Mouse (Mus musculus): ENCODE measurements at regions not wholly inside any gene's neighbourhood (a gene's known extent, or its start where the extent isn't known, plus 50 kb on each side); places are given as distances from the start of the nearest gene placed in this dataset.

DNA sequence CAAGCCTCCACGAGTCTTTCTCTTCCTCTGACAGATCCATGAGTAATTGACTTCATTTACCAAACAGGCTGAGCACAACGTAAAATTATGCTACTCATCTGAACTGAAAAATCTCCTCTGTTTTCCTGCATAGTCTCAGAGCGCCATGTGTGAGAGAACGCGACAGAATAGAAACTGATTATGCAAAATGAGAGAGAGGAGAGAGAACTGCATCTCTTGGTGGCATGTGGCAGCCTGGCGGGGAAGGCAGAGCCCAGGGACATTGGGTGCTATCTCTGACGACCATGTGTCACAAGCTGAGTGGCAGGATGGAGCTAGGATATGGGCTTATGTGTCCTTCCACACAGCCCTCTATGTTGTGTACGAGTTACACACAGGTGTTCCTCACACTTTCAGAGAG, 131.6 kb upstream of the Atxn1 start:
- Histone ChIP-seq H3K4me2 (replicated peaks; ENCODE audit: low read depth, low read length) (no peak overlapping the region), H3K27ac (ENCODE audit: low read depth, low read length) (no peak overlapping the region)
- ATAC-seq (ENCODE audit: low FRiP score, low TSS enrichment) = no peak

DNA sequence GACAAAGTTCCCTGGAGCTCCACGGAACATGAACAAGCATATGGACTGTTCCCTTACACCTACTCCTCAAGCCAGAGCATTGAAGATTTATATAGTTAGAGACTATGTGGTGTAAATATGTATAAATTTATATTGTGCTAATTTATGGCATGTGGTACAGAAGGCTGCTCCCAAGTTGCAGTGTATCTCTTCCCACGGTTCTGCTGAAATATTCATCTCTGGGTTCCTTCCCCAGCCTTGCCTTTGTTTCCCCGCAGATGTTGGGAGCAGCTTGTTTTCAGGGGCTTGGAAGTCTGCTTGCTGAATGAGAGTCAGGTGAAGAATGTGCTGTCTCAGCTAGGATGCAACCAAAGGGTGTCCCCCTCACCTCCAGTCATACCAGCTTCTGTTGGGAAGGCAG, 128.0 kb upstream of the Atxn1 start:
- no peaks in the 10 kb centered on the region for H3K27me3 ChIP-seq (ENCODE audit: control insufficient read depth, insufficient read depth, low read length)
- H3K9ac ChIP-seq (ENCODE audit: low read depth, low read length) = no peak overlapping the region
- WGBS = 78% methylated on average over 3 of the region's 3 CpGs
- no peak for ATAC-seq (ENCODE audit: low FRiP score, low TSS enrichment)
- no peaks in the 10 kb centered on the region for H3K9me3 ChIP-seq (ENCODE audit: control insufficient read depth, low read length)
- no peaks in the 10 kb centered on the region for H3K4me1 ChIP-seq (ENCODE audit: control insufficient read depth, insufficient read depth, low read length)
- no peaks in the 10 kb centered on the region for H3K36me3 ChIP-seq (ENCODE audit: control insufficient read depth, insufficient read depth, low read length)
- H3K4me3 ChIP-seq (ENCODE audit: low read length) = no peak overlapping the region
- H3K27ac ChIP-seq (ENCODE audit: low read depth, low read length) = no peak overlapping the region
- H3K4me2 ChIP-seq (replicated peaks; ENCODE audit: low read depth, low read length) = no peak overlapping the region

More for the DNA sequence above, 131.6 kb upstream of the Atxn1 start:
- no peak overlapping the region for H3K4me3 ChIP-seq (ENCODE audit: low read length)
- H3K36me3 ChIP-seq (ENCODE audit: control insufficient read depth, insufficient read depth, low read length) = no peaks in the 10 kb centered on the region
- H3K9ac ChIP-seq (ENCODE audit: low read depth, low read length) = no peak overlapping the region
- WGBS = 76% methylated on average over 8 of the region's 8 CpGs
- no peaks in the 10 kb centered on the region for H3K9me3 ChIP-seq (ENCODE audit: control insufficient read depth, low read length)
- no peaks in the 10 kb centered on the region for H3K4me1 ChIP-seq (ENCODE audit: control insufficient read depth, insufficient read depth, low read length)
- no peaks in the 10 kb centered on the region for H3K27me3 ChIP-seq (ENCODE audit: control insufficient read depth, insufficient read depth, low read length)

DNA sequence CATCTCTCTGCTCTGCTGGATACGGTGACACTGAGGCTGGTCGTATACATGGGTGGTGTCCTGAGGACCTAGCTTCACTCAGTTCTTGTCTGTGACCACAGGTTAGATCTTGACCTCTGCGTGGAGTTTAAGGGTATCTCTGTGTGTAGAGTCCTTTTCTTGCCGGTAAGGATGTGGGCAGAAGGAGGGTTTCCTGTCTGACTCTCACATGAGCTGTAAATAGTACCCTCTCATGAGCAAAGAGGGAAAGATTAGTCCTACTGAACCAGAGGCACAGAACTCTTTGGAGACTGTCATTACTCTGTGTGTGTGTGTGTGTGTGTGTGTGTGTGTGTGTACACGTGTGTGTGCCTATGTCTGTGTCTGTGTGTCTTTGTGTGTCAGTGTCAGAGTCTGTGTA, 126.3 kb upstream of the Atxn1 start:
- H3K9me3 ChIP-seq (ENCODE audit: control insufficient read depth, low read length) = no peaks in the 10 kb centered on the region

DNA sequence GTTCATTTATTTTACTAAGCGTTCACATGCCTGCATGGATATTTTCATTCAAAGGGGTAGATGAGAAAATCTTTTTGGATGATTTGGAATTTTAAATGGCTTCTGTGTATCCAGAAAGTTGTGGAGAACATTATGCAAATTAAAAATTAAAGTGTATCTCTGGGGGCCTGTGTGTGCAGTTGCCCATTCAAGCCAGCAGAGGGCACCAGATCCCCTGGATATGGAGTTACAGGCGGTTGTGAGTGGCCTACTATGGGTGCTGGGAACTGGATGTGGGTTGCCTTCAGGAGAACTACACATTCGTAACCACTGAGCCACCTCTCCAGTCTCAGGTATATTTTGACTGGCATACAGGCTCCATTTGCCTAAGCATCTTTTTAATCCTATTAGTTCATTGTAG, 123.4 kb upstream of the Atxn1 start:
- Histone ChIP-seq H3K4me2 (replicated peaks; ENCODE audit: low read depth, low read length) (no peak overlapping the region), H3K4me1 (ENCODE audit: control insufficient read depth, insufficient read depth, low read length) (no peaks in the 10 kb centered on the region), H3K4me3 (ENCODE audit: low read length) (no peak overlapping the region), H3K36me3 (ENCODE audit: control insufficient read depth, insufficient read depth, low read length) (no peaks in the 10 kb centered on the region), H3K9ac (ENCODE audit: low read depth, low read length) (no peak overlapping the region), H3K9me3 (ENCODE audit: control insufficient read depth, low read length) (no peaks in the 10 kb centered on the region), H3K27ac (ENCODE audit: low read depth, low read length) (no peak overlapping the region), H3K27me3 (ENCODE audit: control insufficient read depth, insufficient read depth, low read length) (no peaks in the 10 kb centered on the region)
- 87% methylated on average over 3 of the region's 3 CpGs for WGBS
- ATAC-seq (ENCODE audit: low FRiP score, low TSS enrichment) = no peak

More for the DNA sequence above, 126.3 kb upstream of the Atxn1 start:
- Histone ChIP-seq H3K36me3 (ENCODE audit: control insufficient read depth, insufficient read depth, low read length) (no peaks in the 10 kb centered on the region), H3K4me2 (replicated peaks; ENCODE audit: low read depth, low read length) (no peak overlapping the region), H3K4me3 (ENCODE audit: low read length) (no peak overlapping the region), H3K9ac (ENCODE audit: low read depth, low read length) (no peak overlapping the region), H3K4me1 (ENCODE audit: control insufficient read depth, insufficient read depth, low read length) (no peaks in the 10 kb centered on the region), H3K27me3 (ENCODE audit: control insufficient read depth, insufficient read depth, low read length) (no peaks in the 10 kb centered on the region), H3K27ac (ENCODE audit: low read depth, low read length) (no peak overlapping the region)
- WGBS = 79% methylated on average over 5 of the region's 5 CpGs
- no peak for ATAC-seq (ENCODE audit: low FRiP score, low TSS enrichment)

DNA sequence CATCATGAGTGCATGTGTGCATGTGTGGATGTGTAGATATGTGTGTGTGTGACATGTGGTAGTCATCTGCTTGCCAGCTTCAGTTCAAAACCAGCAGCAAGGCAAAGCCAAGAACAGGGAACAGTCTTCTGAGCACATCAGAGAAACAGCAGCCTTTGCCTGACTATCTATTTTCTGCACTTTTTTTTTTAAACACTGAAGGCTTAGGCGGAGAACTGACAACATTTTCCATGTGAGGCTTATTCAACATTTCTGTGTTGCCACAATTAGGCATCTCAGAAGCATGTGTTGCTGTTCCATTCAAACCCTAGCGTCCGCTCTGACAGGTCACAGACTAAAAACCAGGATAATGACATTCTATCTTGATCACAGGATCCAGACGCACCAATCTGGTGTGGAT, 122.9 kb upstream of the Atxn1 start:
- 91% methylated on average over 4 of the region's 4 CpGs for WGBS
- Histone ChIP-seq H3K27me3 (ENCODE audit: control insufficient read depth, insufficient read depth, low read length) (no peaks in the 10 kb centered on the region), H3K4me1 (ENCODE audit: control insufficient read depth, insufficient read depth, low read length) (no peaks in the 10 kb centered on the region), H3K9me3 (ENCODE audit: control insufficient read depth, low read length) (no peaks in the 10 kb centered on the region), H3K9ac (ENCODE audit: low read depth, low read length) (no peak overlapping the region), H3K4me3 (ENCODE audit: low read length) (no peak overlapping the region), H3K4me2 (replicated peaks; ENCODE audit: low read depth, low read length) (no peak overlapping the region), H3K27ac (ENCODE audit: low read depth, low read length) (no peak overlapping the region), H3K36me3 (ENCODE audit: control insufficient read depth, insufficient read depth, low read length) (no peaks in the 10 kb centered on the region)
- ATAC-seq (ENCODE audit: low FRiP score, low TSS enrichment) = no peak

DNA sequence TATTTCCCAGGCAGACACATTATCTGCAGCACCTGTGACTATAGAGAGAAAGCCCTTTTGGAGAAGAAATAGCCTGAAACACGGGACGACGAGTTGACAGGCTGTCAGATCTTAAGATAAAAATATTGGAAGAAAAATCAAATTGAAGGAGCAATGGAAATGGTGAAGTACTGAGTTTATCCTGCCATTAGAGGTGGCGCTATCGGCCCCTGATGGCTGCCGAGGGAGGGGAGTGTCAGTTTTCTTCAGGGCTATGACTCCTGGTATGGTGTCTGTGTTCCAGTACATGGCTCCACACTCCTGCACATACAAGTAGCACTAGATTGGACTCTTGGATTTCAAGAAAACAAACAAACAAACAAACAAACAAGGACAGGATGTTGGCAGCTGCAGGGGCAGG, 112.1 kb upstream of the Atxn1 start:
- H3K27me3 ChIP-seq (ENCODE audit: control insufficient read depth, insufficient read depth, low read length) = no peaks in the 10 kb centered on the region
- no peak overlapping the region for H3K27ac ChIP-seq (ENCODE audit: low read depth, low read length)
- 72% methylated on average over 6 of the region's 6 CpGs for WGBS
- H3K4me3 ChIP-seq (ENCODE audit: low read length) = no peak overlapping the region
- H3K36me3 ChIP-seq (ENCODE audit: control insufficient read depth, insufficient read depth, low read length) = no peaks in the 10 kb centered on the region
- H3K4me2 ChIP-seq (replicated peaks; ENCODE audit: low read depth, low read length) = no peak overlapping the region
- no peak overlapping the region for H3K9ac ChIP-seq (ENCODE audit: low read depth, low read length)
- no peaks in the 10 kb centered on the region for H3K9me3 ChIP-seq (ENCODE audit: control insufficient read depth, low read length)
- no peak for ATAC-seq (ENCODE audit: low FRiP score, low TSS enrichment)
- H3K4me1 ChIP-seq (ENCODE audit: control insufficient read depth, insufficient read depth, low read length) = no peaks in the 10 kb centered on the region

DNA sequence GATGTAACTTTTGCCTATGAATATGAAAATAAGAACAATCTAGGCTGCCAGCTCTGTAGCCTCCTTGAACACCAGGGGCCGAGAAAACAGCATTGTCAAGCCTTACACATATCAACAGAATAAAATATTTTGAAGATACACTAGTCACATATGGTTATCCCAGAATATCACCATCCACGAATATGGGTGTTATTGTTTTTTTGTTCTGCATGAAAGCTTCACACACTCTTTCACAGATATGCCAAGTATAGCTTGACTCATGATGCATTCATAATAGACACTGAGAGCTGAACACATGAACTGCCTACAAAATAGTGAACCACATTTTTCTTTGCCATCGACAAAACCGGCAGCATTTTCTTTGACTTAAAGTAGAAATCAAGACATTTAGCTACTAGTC, 106.9 kb upstream of the Atxn1 start:
- H3K9me3 ChIP-seq (ENCODE audit: control insufficient read depth, low read length) = no peaks in the 10 kb centered on the region

DNA sequence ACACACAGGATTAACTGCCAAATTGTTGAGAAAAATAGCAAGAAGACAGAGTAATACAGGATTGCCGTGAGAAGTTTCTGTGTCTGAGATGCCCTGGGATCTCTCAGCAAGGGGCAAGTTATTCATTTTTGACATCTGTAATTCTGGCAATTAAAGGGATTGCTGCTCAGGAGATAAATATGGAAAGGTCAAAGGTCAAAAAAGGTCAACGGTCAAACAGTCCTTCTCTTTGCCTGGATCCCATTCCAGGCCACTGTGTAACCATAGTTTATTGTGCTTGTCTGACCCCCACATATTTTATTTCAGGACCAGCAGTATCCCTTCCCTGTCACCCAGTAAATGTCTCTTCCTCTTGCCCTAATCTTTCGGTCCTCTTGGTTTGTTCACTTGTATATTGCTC, 104.8 kb upstream of the Atxn1 start:
- H3K4me3 ChIP-seq (ENCODE audit: low read length) = no peak overlapping the region
- no peaks in the 10 kb centered on the region for H3K27me3 ChIP-seq (ENCODE audit: control insufficient read depth, insufficient read depth, low read length)
- 27% methylated on average over 3 of the region's 3 CpGs for WGBS
- no peak for ATAC-seq (ENCODE audit: low FRiP score, low TSS enrichment)
- H3K9me3 ChIP-seq (ENCODE audit: control insufficient read depth, low read length) = no peaks in the 10 kb centered on the region
- H3K36me3 ChIP-seq (ENCODE audit: control insufficient read depth, insufficient read depth, low read length) = no peaks in the 10 kb centered on the region
- H3K4me2 ChIP-seq (replicated peaks; ENCODE audit: low read depth, low read length) = no peak overlapping the region
- no peak overlapping the region for H3K9ac ChIP-seq (ENCODE audit: low read depth, low read length)
- H3K4me1 ChIP-seq (ENCODE audit: control insufficient read depth, insufficient read depth, low read length) = no peaks in the 10 kb centered on the region
- no peak overlapping the region for H3K27ac ChIP-seq (ENCODE audit: low read depth, low read length)

More for the DNA sequence above, 106.9 kb upstream of the Atxn1 start:
- WGBS = 91% methylated on average over 4 of the region's 4 CpGs
- Histone ChIP-seq H3K27ac (ENCODE audit: low read depth, low read length) (no peak overlapping the region), H3K9ac (ENCODE audit: low read depth, low read length) (no peak overlapping the region), H3K4me1 (ENCODE audit: control insufficient read depth, insufficient read depth, low read length) (no peaks in the 10 kb centered on the region), H3K27me3 (ENCODE audit: control insufficient read depth, insufficient read depth, low read length) (no peaks in the 10 kb centered on the region), H3K4me3 (ENCODE audit: low read length) (no peak overlapping the region), H3K36me3 (ENCODE audit: control insufficient read depth, insufficient read depth, low read length) (no peaks in the 10 kb centered on the region), H3K4me2 (replicated peaks; ENCODE audit: low read depth, low read length) (no peak overlapping the region)
- ATAC-seq (ENCODE audit: low FRiP score, low TSS enrichment) = no peak

DNA sequence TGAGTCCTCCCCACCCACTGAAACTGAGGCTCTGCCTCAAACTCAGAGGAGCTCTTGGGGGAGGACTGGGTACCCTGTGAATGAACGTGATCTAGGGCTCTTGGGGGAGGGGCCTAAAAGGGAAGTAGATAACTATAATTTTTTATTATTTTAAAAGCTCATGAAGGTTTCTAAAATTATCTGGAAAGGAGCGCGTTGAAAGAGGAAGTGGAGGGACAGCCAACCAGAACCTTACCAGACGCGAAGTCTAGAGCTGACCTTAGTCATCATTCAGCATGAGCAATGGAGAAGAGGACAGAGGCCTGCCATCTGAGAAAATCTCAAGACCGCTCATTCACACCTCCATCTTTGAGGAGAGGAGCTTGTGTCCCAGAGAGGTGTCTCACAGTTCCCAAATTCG, 98.0 kb upstream of the Atxn1 start:
- no peaks in the 10 kb centered on the region for H3K36me3 ChIP-seq (ENCODE audit: control insufficient read depth, insufficient read depth, low read length)
- no peak overlapping the region for H3K9ac ChIP-seq (ENCODE audit: low read depth, low read length)
- H3K27me3 ChIP-seq (ENCODE audit: control insufficient read depth, insufficient read depth, low read length) = no peaks in the 10 kb centered on the region
- no peaks in the 10 kb centered on the region for H3K9me3 ChIP-seq (ENCODE audit: control insufficient read depth, low read length)
- H3K4me2 ChIP-seq (replicated peaks; ENCODE audit: low read depth, low read length) = no peak overlapping the region
- whole genome bisulfite sequencing = 92% methylated on average over 7 of the region's 7 CpGs
- 0 out of 2 replicates have a peak, but pooled peaks cover 3% of the 10 kb centered on the region for H3K4me1 ChIP-seq (ENCODE audit: control insufficient read depth, insufficient read depth, low read length)
- no peak overlapping the region for H3K4me3 ChIP-seq (ENCODE audit: low read length)
- H3K27ac ChIP-seq (ENCODE audit: low read depth, low read length) = no peak overlapping the region
- ATAC-seq (ENCODE audit: low FRiP score, low TSS enrichment) = no peak

DNA sequence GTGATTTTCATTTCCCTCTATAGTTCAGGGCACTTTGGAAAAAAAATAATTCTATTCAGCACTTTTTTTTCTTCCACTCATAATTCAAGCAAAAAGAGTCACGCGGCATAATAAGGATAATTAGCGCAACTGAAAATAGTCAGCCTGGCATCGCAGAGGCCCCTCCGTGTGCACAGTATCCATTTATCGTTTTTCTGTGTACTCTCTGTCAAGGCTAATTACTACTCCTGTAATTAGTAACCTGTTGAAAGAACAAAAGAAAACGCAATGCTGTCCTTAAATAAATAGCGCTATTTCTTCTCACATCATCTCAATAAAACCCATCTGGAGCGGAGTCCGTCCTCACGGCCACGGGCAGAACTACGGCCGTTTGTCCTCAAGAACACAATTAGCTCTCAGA, 95.1 kb upstream of the Atxn1 start:
- Histone ChIP-seq H3K36me3 (ENCODE audit: control insufficient read depth, insufficient read depth, low read length) (no peaks in the 10 kb centered on the region), H3K4me1 (ENCODE audit: control insufficient read depth, insufficient read depth, low read length) (0 out of 2 replicates have a peak, but pooled peaks cover 3% of the 10 kb centered on the region), H3K27ac (ENCODE audit: low read depth, low read length) (no peak overlapping the region), H3K4me3 (ENCODE audit: low read length) (no peak overlapping the region), H3K9me3 (ENCODE audit: control insufficient read depth, low read length) (no peaks in the 10 kb centered on the region), H3K4me2 (replicated peaks; ENCODE audit: low read depth, low read length) (no peak overlapping the region), H3K9ac (ENCODE audit: low read depth, low read length) (no peak overlapping the region), H3K27me3 (ENCODE audit: control insufficient read depth, insufficient read depth, low read length) (no peaks in the 10 kb centered on the region)
- WGBS = 90% methylated on average over 14 of the region's 14 CpGs
- ATAC-seq (ENCODE audit: low FRiP score, low TSS enrichment) = no peak
